Mouse (Mus musculus): ENCODE measurements around the gene Sfxn5.

DNA sequence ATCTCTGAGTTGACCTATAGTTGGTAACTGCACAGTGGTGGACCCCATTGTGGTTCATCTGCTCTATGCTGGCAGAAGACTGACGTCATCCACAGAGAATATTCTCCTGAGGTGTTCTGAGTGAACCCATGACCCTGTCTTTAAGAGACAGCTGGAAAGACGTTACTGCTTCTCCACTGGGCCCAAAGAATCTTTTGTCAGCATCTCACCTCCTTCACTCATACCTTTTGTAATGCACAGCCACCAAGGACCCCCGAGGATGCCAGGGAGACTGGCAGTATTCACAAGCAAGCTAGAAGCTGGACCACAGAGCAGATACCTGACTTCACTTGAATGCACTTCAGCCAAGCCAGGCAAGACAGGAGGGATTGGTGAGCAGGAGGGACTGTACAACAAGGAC lies 2.1 kb upstream of the Sfxn5 start:
- TF ChIP-seq CTCF (IDR thresholded peaks at IDR 0.05; ENCODE audit: extremely low read depth, insufficient read depth, insufficient read length, insufficient replicate concordance) (no peak), POLR2A (IDR thresholded peaks at IDR 0.05; ENCODE audit: low read depth, low read length) (no peak)

Data from spleen, adult 2 months (tissue).